Mouse (Mus musculus) lung, postnatal 0 days (tissue): ENCODE results near the gene Zfp866.

ENCODE experiments used
- CTCF ChIP-seq: IDR thresholded peaks from 2 replicates; pipeline ENCODE4 v1.5.1; 2016; ENCODE audit warnings: antibody characterized with exemption, mild to moderate bottlenecking
- EP300 ChIP-seq: IDR thresholded peaks from 2 replicates; pipeline ENCODE4 v1.6.1; 2016; ENCODE audit warnings: antibody characterized with exemption, mild to moderate bottlenecking, control low read depth

- TF ChIP-seq CTCF (no peak), EP300 (no peak)
These were observed 14.5 kb upstream of the Zfp866 start for GRCm38 (mm10) chr8:69805491-69805890.
